Mouse (Mus musculus): ENCODE results near the gene Fnbp1. TPM values are rescaled to one million over a fixed set of nuclear protein-coding genes. Genes with fewer than 3 reads are reported as not detected.

Fnbp1 gene
- polyA plus RNA-seq, 1 experiment from 2014 or later, result 34.1 TPM

GRCm38 (mm10) chr2:31144901-31145300 is 3.1 kb upstream of the Fnbp1 start:
- WGBS, result 74% methylated on average over 1 of the region's 1 CpGs
- Histone ChIP-seq H3K4me3 (replicated peaks) (no peak overlapping the region), H3K4me2 (no peak overlapping the region), H3K27ac (replicated peaks) (no peak overlapping the region), H3K27me3 (replicated peaks) (no peaks in the 10 kb centered on the region), H3K4me1 (peaks cover 18% of the 10 kb centered on the region), H3K36me3 (peaks cover 24% of the 10 kb centered on the region), H3K9ac (replicated peaks) (no peak overlapping the region), H3K9me3 (replicated peaks) (no peaks in the 10 kb centered on the region)
- ATAC-seq (ENCODE audit: low FRiP score), result no peak

DNA sequence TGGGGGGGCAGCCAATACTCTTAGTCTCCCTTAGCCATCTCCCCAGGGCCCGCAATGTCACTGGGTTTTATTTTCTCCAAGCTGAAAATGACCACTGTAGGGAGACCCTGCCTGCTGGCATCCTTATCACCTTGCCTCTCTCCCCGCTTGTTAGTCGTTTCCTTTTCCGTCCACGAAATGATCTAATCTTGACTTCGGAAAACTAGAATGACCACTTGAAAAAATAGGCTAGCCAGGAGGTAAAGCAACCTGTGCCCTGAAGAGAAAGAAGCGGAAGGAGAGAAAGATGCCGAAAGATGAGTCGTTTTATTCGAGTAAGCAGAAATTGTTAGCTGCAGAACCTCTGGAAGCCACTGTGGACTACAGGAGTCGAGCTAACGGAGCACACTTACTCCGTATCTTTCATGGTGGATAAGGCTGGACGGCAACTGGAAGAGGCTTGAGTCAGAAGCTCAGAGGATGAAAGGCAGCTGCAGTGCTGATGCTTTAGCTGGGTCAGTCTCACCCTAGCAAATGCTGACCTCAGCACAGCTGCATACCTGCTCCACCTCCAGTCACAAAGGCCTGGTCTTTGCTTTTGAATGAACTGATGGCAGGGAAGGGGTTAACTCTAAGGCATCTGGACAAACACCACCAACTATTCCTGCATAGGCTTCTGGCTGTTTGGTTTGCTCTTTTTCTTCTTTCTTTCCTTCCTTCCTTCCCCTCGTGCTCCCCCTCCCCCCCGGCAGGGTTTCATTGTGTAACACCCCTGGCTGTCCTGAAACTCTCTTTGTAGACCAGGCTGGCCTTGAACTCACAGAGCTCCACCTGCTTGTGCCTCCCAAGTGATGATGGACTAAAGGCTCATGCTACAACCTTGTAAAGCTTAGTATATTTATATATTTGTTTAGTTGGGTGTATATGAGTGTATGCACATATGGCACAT is 2.2 kb upstream of the Fnbp1 start:
- peaks cover 24% of the 10 kb centered on the region for H3K4me1 ChIP-seq
- no peaks in the 10 kb centered on the region for H3K9me3 ChIP-seq (replicated peaks)
- 81% methylated on average over 16 of the region's 16 CpGs for WGBS
- peaks cover 17% of the 10 kb centered on the region for H3K36me3 ChIP-seq
- no peak overlapping the region for H3K4me3 ChIP-seq (replicated peaks)
- H3K27me3 ChIP-seq (replicated peaks), result no peaks in the 10 kb centered on the region
- ATAC-seq (ENCODE audit: low FRiP score), result no peak
- no peak overlapping the region for H3K9ac ChIP-seq (replicated peaks)
- no peak overlapping the region for H3K4me2 ChIP-seq
- H3K27ac ChIP-seq (replicated peaks), result no peak overlapping the region

GRCm38 (mm10) chr2:31143326-31143725 is 1.5 kb upstream of the Fnbp1 start:
- peaks cover 24% of the 10 kb centered on the region for H3K4me1 ChIP-seq
- ATAC-seq (ENCODE audit: low FRiP score), result no peak
- no peak overlapping the region for H3K4me3 ChIP-seq (replicated peaks)
- no peaks in the 10 kb centered on the region for H3K27me3 ChIP-seq (replicated peaks)
- no peak overlapping the region for H3K9ac ChIP-seq (replicated peaks)
- no peak overlapping the region for H3K27ac ChIP-seq (replicated peaks)
- peaks cover 15% of the 10 kb centered on the region for H3K36me3 ChIP-seq
- WGBS, result 91% methylated on average over 6 of the region's 6 CpGs
- no peaks in the 10 kb centered on the region for H3K9me3 ChIP-seq (replicated peaks)
- H3K4me2 ChIP-seq, result no peak overlapping the region

- H3K4me3 ChIP-seq (replicated peaks), result peak overlapping the region; percentile 97
- peaks cover 24% of the 10 kb centered on the region for H3K4me1 ChIP-seq
- H3K27ac ChIP-seq (replicated peaks), result peak overlapping the region; percentile 94
- peak overlapping the region; percentile 97; the same call in 1 of the 2 replicates for H3K9ac ChIP-seq (replicated peaks)
- no peaks in the 10 kb centered on the region for H3K9me3 ChIP-seq (replicated peaks)
- peaks cover 9% of the 10 kb centered on the region for H3K36me3 ChIP-seq
- WGBS, result 31% methylated on average over 3 of the region's 3 CpGs
- no peak for ATAC-seq (ENCODE audit: low FRiP score)
- H3K27me3 ChIP-seq (replicated peaks), result no peaks in the 10 kb centered on the region
- peak overlapping the region; percentile 71 for H3K4me2 ChIP-seq
These were observed 697 bp upstream of the Fnbp1 start for GRCm38 (mm10) chr2:31142505-31142904.

GRCm38 (mm10) chr2:31141074-31141866 is 538 bp downstream of the Fnbp1 start:
- no peaks in the 10 kb centered on the region; the same call in 1 of the 2 replicates for H3K36me3 ChIP-seq
- H3K4me1 ChIP-seq, result peaks cover 29% of the 10 kb centered on the region
- peak overlapping the region; percentile 97 for H3K4me3 ChIP-seq (replicated peaks)
- no peaks in the 10 kb centered on the region for H3K27me3 ChIP-seq (replicated peaks)
- peak overlapping the region; percentile 71 for H3K4me2 ChIP-seq
- H3K9ac ChIP-seq (replicated peaks), result peak overlapping the region; percentile 97
- under 1% methylated on average over 75 of the region's 78 CpGs for WGBS
- H3K27ac ChIP-seq (replicated peaks), result peak overlapping the region; percentile 94
- ATAC-seq (ENCODE audit: low FRiP score), result peak; percentile 73
- no peaks in the 10 kb centered on the region for H3K9me3 ChIP-seq (replicated peaks)

- 5% methylated on average over 10 of the region's 10 CpGs for WGBS
These were observed 1.1 kb downstream of the Fnbp1 start for GRCm38 (mm10) chr2:31140772-31141073.

DNA sequence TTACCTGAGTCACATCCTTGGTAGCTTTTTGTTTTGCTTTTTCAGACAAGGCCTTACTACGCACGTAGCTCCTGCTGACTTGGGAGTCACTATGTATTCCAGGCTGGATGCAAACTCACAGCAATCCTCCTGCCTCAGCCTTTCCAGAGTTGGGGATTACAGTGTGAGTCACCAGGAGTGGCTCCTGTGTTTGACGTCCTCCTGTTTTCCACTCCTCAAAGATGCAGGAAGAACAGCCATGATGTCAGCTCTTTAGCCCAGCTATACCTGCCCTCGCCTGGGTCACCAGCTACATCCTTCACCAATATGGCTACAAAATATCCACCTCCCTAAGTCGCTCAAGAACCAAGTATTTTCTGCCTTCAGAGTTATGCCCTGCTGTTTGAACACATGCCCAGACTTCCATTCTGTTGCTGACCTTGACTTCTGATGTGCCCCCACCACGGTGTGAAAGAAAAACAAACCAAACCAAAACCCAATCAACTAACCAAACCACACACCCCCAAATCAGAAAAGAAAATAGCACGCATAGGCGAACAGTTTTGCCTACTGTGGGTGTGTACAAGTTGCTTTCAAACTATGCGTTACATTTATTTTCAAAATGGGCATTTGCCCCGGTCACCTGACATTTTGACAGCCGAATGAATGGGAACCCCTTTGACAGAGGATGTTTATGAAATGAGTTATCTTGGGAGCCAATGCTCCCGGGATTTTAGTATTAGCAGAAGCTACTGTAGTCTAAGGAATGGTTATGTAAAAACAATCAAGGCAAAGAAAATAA is 1.6 kb downstream of the Fnbp1 start:
- no peaks in the 10 kb centered on the region for H3K9me3 ChIP-seq (replicated peaks)
- WGBS, result 80% methylated on average over 12 of the region's 12 CpGs
- ATAC-seq (ENCODE audit: low FRiP score), result no peak

More at GRCm38 (mm10) chr2:31140772-31141073, 1.1 kb downstream of the Fnbp1 start:
- H3K9me3 ChIP-seq (replicated peaks), result no peaks in the 10 kb centered on the region
- no peaks in the 10 kb centered on the region for H3K36me3 ChIP-seq
- H3K4me3 ChIP-seq (replicated peaks), result peak overlapping the region; percentile 97
- H3K9ac ChIP-seq (replicated peaks), result peak overlapping the region; percentile 97
- peaks cover 30% of the 10 kb centered on the region for H3K4me1 ChIP-seq
- H3K27me3 ChIP-seq (replicated peaks), result no peaks in the 10 kb centered on the region
- no peak for ATAC-seq (ENCODE audit: low FRiP score)
- peak overlapping the region; percentile 71 for H3K4me2 ChIP-seq
- H3K27ac ChIP-seq (replicated peaks), result peak overlapping the region; percentile 94

DNA sequence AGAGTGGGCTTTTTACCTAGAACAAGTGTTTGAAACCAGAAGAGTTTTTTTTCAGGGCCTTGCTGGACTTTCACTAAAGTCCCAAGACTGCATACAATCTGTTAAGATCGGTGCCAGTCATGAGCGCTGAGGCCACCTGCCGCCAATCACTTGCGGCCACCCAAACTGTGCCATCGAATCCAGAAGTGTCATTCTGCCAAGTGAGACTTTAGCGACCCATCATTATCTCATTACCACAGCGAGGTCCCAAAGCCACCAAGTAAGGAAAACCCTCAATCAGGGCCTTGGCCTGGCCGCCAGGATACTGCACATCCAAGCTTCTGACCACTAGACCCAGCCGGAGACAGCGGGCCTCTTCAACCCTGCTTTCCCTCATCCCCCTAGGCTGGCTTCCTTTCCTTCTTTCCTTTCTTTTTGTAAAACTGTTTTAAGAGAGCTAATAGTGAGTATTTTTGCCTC is 2.6 kb downstream of the Fnbp1 start:
- Histone ChIP-seq H3K4me3 (replicated peaks) (no peak overlapping the region), H3K9me3 (replicated peaks) (no peaks in the 10 kb centered on the region), H3K36me3 (no peaks in the 10 kb centered on the region), H3K4me1 (peaks cover 34% of the 10 kb centered on the region), H3K27me3 (replicated peaks) (no peaks in the 10 kb centered on the region), H3K4me2 (no peak overlapping the region), H3K27ac (replicated peaks) (no peak overlapping the region), H3K9ac (replicated peaks) (no peak overlapping the region)
- no peak for ATAC-seq (ENCODE audit: low FRiP score)
- 82% methylated on average over 10 of the region's 10 CpGs for whole genome bisulfite sequencing

More for the DNA sequence above, 1.6 kb downstream of the Fnbp1 start:
- Histone ChIP-seq H3K4me1 (peaks cover 34% of the 10 kb centered on the region), H3K27ac (replicated peaks) (peak overlapping the region; percentile 94; the same call in 1 of the 2 replicates), H3K4me2 (peak overlapping the region; percentile 71), H3K4me3 (replicated peaks) (peak overlapping the region; percentile 97), H3K36me3 (no peaks in the 10 kb centered on the region), H3K9ac (replicated peaks) (peak overlapping the region; percentile 97), H3K27me3 (replicated peaks) (no peaks in the 10 kb centered on the region)

DNA sequence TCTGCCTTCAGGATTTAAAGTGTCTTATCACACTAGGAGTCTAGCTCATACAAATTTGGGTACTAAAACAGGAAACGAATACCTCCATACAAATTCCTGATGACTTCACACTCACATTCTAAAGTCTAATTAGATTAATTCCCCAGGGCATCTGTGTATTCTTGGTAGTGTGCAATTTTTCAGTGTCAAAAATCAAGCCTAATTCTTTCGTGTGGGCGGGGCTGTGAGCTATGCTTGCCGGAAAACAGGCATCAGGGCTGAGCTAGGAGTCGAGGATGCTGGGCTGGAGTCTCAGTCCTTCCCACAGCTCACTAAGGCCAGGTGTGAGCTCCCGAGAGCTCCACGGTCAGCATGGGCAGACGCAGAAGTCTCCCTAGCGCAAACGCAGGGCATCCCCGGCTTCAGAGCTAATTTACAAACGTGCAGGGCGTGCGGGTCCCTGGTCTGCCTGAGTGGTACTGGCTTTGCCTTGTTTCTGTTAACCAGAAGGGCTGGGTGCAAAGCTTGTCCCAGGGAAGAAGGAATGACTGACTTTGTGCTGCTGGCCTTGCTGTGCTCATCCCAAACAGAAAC is 4.7 kb downstream of the Fnbp1 start:
- H3K27ac ChIP-seq (replicated peaks), result no peak overlapping the region
- 77% methylated on average over 14 of the region's 14 CpGs for WGBS
- no peak overlapping the region for H3K4me2 ChIP-seq
- no peak overlapping the region for H3K9ac ChIP-seq (replicated peaks)
- peaks cover 35% of the 10 kb centered on the region for H3K4me1 ChIP-seq
- no peaks in the 10 kb centered on the region for H3K36me3 ChIP-seq
- H3K27me3 ChIP-seq (replicated peaks), result no peaks in the 10 kb centered on the region
- no peaks in the 10 kb centered on the region for H3K9me3 ChIP-seq (replicated peaks)
- H3K4me3 ChIP-seq (replicated peaks), result no peak overlapping the region
- no peak for ATAC-seq (ENCODE audit: low FRiP score)

GRCm38 (mm10) chr2:31136338-31136737 is 5.5 kb downstream of the Fnbp1 start:
- Histone ChIP-seq H3K27me3 (replicated peaks) (no peaks in the 10 kb centered on the region), H3K4me2 (no peak overlapping the region), H3K36me3 (no peaks in the 10 kb centered on the region), H3K9ac (replicated peaks) (no peak overlapping the region), H3K4me3 (replicated peaks) (no peak overlapping the region), H3K27ac (replicated peaks) (no peak overlapping the region), H3K9me3 (replicated peaks) (no peaks in the 10 kb centered on the region), H3K4me1 (peaks cover 36% of the 10 kb centered on the region)
- 60% methylated on average over 12 of the region's 13 CpGs for WGBS
- no peak for ATAC-seq (ENCODE audit: low FRiP score)

DNA sequence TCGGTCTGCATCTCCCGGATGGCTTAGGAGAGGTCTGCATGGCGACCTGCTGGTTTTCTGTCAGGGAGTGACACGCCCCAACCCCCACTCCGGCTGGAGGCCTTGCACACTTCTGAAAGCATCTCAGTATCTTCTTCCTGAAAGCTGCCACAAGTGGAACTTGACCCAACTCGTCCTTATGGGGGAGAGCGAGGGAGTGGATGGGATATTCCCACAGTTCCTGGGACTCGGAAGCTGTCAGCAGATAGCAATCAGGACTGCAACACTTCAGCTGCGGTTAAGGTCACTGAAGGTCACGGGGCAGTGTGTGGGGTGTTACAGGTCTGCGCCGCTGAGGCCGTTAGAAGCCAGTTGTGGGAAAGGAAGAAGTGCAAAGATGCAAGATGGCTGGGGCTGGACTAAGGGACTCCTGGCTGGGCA is 6.3 kb downstream of the Fnbp1 start:
- no peak overlapping the region for H3K27ac ChIP-seq (replicated peaks)
- ATAC-seq (ENCODE audit: low FRiP score), result no peak
- 76% methylated on average over 13 of the region's 13 CpGs for WGBS
- H3K27me3 ChIP-seq (replicated peaks), result no peaks in the 10 kb centered on the region
- no peak overlapping the region for H3K9ac ChIP-seq (replicated peaks)
- H3K4me1 ChIP-seq, result peaks cover 35% of the 10 kb centered on the region
- H3K4me3 ChIP-seq (replicated peaks), result no peak overlapping the region
- no peaks in the 10 kb centered on the region for H3K9me3 ChIP-seq (replicated peaks)
- no peak overlapping the region for H3K4me2 ChIP-seq
- H3K36me3 ChIP-seq, result no peaks in the 10 kb centered on the region

All from neural tube, embryonic 15.5 days (tissue).